Mouse (Mus musculus) small intestine, adult 2 months (tissue): ENCODE results near the gene Glis3. TPM values are rescaled to one million over a fixed set of nuclear protein-coding genes. Genes with fewer than 3 reads are reported as not detected.

Experiments used
- H3K27ac ChIP-seq: fragments of 200-500 bp; 2 replicates; pipeline ENCODE4 v1.5.1; 2012; ENCODE audit warnings: low read depth, low read length, control low read depth, inconsistent platforms; ENCODE audit not compliant: insufficient read depth
- H3K27me3 ChIP-seq: fragments of 200-500 bp; 2 replicates; pipeline ENCODE4 v1.6.1; 2012; ENCODE audit warnings: mild to moderate bottlenecking, moderate library complexity, low read length, inconsistent platforms; ENCODE audit not compliant: control insufficient read depth, insufficient read depth
- H3K36me3 ChIP-seq: fragments of 200-500 bp; 2 replicates; pipeline ENCODE4 v1.6.1; 2012; ENCODE audit warnings: mild to moderate bottlenecking, low read length, control low read depth, inconsistent platforms; ENCODE audit not compliant: control insufficient read depth, insufficient read depth
- H3K4me1 ChIP-seq: fragments of 200-500 bp; 2 replicates; pipeline ENCODE4 v1.6.1; 2012; ENCODE audit warnings: low read length, inconsistent platforms, mixed read lengths; ENCODE audit not compliant: control insufficient read depth, insufficient read depth, insufficient read length
- H3K4me3 ChIP-seq: fragments of 200-500 bp; 2 replicates; pipeline ENCODE4 v1.5.1; 2012; ENCODE audit warnings: low read depth, mild to moderate bottlenecking, control low read depth, inconsistent platforms, low read length, moderate library complexity
- CTCF ChIP-seq: fragments of 200-500 bp; IDR thresholded peaks from 2 replicates; pipeline ENCODE4 v1.5.1; 2012; ENCODE audit warnings: low read depth, mild to moderate bottlenecking, control low read depth, inconsistent platforms, low read length, moderate library complexity, mixed read lengths; ENCODE audit not compliant: insufficient replicate concordance, insufficient read length; ENCODE audit errors: extremely low read depth
- POLR2A ChIP-seq: fragments of 200-500 bp; IDR thresholded peaks from 2 replicates; pipeline ENCODE4 v1.6.1; 2012; ENCODE audit warnings: low read depth, mild to moderate bottlenecking, control low read depth, inconsistent platforms, low read length, moderate library complexity
- WGBS: fragments of 180-500 bp; shearing (Covaris S2); methylation state at CpG from one replicate; pipeline ENCODE4 v1.1.7; 2018; 5-methylcytosine and 5-hydroxymethylcytosine counted together
- polyA plus RNA-seq: library from polyadenylated mRNA; depleted of rRNA; stranded (reverse); fragments of >200 nt; gene quantifications from 2 replicates; pipeline ENCODE4 v1.2.3, GENCODE M21; 2012

The Glis3 gene
- polyA plus RNA-seq, 1 experiment, result 1.6 TPM

DNA sequence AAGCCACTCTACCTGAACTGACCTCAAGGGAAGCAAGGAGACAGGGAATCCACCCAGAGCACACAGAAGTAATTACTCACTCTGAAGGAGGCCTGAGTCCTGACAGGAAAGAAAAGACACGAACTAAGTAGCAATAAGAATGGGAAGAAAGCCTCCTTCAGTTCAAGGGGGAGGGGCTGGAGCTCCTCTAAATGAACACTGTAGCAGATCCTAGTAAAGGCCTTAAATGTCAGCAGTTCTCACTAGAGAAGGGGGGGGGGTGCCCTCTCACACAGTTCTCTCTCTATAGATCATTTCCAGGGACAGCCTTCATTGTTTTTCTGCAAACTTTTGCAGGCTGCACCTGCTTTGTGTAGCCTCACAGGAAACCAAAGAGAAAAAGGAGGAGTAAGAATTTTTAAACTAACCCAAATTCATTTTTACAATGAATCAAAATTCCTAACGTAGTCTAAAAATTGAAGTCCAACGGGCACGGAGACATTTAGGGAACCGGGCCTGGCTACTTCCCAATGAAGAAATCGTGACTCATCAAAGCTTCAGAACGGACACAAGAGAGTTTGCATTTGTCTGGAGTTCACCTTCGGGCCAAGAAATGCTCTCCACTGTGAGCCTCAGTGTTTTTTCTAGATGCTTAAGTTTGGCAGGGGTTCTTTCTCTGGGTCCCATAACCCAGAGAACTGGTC lies 2.7 kb downstream of the Glis3 start:
- H3K4me1 ChIP-seq, result peaks cover 8% of the 10 kb centered on the region
- WGBS, result 56% methylated on average over 8 of the region's 8 CpGs
- TF ChIP-seq POLR2A (no peak), CTCF (no peak)
- H3K27ac ChIP-seq, result no peak overlapping the region
- H3K36me3 ChIP-seq, result no peaks in the 10 kb centered on the region
- peaks cover 15% of the 10 kb centered on the region for H3K27me3 ChIP-seq
- no peak overlapping the region for H3K4me3 ChIP-seq

DNA sequence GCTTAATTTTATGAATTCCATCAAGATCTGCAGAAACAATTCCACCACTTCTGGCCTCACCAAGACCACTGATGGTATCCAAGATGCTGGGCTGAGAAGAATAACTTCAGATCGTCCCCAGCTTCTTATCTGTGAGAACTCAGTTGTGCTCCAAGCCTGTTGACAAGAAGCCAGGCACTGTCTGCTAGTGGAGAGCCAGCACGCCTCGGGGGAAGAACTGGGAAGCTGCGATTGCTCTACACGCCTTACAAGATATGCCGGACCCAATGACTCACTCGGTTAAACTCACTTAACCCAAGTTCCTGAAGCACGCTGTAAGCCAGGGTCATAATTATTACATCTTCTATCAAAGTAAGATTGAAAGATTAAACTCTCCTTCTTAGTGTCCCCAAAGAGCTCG lies 16.1 kb downstream of the Glis3 start:
- TF ChIP-seq POLR2A (no peak), CTCF (no peak)
- no peak overlapping the region for H3K4me3 ChIP-seq
- 41% methylated on average over 9 of the region's 9 CpGs for WGBS
- no peaks in the 10 kb centered on the region for H3K27me3 ChIP-seq
- H3K4me1 ChIP-seq, result no peaks in the 10 kb centered on the region
- H3K36me3 ChIP-seq, result no peaks in the 10 kb centered on the region
- H3K27ac ChIP-seq, result no peak overlapping the region

DNA sequence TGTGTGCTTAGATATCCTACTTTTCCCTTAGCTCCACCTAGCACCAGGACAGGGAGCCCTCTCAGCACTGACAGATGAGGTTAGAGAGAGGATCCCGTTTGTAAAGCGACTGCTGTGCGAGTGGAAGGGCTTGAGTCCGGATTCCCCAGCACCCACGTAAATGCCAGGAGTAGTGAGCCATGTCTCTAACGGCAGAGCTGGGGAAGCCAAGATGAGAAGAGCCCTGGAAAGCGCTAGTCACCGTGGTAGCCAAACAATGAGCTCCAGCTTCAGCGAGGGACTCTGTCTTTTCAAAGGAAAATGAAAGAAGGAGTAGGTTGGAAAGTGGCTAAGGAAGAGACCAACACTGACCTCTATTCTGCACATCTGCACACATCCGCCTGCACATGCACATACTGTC lies 16.7 kb downstream of the Glis3 start:
- WGBS, result 70% methylated on average over 10 of the region's 10 CpGs
- Histone ChIP-seq H3K27me3 (no peaks in the 10 kb centered on the region), H3K4me3 (no peak overlapping the region), H3K36me3 (no peaks in the 10 kb centered on the region), H3K4me1 (no peaks in the 10 kb centered on the region), H3K27ac (no peak overlapping the region)
- no peak for TF ChIP-seq POLR2A
- no peak for TF ChIP-seq CTCF

DNA sequence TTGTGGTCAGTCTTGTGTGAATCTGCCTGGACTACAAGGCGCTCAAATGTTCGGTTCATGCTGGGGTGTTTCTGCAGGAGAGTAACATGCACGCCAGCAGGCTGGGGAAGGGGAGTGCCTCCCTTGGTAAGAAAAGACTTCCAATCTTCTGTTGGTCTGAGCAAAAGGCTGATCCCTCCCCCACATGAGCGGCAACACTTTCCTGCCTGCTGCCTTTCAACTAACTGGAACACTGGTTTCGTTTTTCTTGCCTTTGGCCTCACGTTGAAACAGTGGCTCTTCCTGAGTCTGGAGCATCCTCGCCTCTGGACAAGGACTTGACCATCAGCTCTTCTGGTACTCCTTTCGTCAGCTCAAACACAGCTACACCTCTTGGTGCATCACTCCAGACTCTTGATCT lies 17.4 kb downstream of the Glis3 start:
- no peak overlapping the region for H3K4me3 ChIP-seq
- no peak overlapping the region for H3K27ac ChIP-seq
- no peak for TF ChIP-seq POLR2A
- TF ChIP-seq CTCF, result no peak
- no peaks in the 10 kb centered on the region for H3K36me3 ChIP-seq
- H3K4me1 ChIP-seq, result no peaks in the 10 kb centered on the region
- H3K27me3 ChIP-seq, result no peaks in the 10 kb centered on the region
- 75% methylated on average over 8 of the region's 8 CpGs for WGBS

DNA sequence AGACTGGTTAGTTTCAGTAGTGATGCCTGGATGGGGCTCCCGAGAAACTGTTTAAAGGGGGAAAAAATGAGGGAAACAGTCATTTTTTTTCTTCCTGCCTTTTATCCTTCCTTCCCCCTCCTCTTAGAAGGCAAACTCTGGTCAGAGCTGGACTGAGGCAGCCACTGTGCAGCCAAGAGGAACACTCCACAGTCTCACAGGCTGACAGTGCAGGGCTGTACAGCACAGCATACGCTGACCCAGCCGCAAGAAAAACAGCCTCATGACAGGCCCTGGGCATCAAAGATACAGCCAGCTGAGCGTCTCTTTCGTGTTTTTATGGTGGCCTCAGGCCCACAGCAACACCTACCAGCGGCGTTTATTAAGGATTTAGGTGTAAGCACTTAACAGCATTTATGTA lies 19.0 kb downstream of the Glis3 start:
- Histone ChIP-seq H3K4me3 (no peak overlapping the region), H3K27me3 (no peaks in the 10 kb centered on the region), H3K27ac (no peak overlapping the region), H3K4me1 (no peaks in the 10 kb centered on the region), H3K36me3 (no peaks in the 10 kb centered on the region)
- no peak for TF ChIP-seq POLR2A
- TF ChIP-seq CTCF, result no peak
- WGBS, result 89% methylated on average over 7 of the region's 7 CpGs

DNA sequence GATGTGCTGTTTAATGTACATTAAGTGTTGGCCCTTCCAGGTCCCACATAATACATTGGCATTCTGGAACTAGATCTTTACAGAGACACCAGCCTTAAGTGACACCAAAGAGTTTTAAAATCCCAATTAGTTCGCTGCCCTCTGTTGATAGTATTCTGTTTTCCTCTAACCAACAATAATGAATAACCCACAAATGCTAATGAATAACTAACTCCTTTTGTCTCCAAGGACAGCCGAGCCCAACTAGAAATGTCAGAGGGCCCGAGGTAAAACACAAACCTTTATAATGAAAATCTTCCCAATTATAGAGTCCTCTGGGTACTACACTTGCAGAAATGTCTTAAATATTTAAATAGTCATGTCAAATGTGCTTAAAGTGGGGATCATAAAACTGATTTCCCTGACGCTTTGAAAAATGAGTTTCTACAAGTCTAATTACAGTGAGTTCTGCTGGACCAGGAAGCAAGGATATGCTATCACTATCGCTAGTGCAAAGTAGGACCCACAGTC lies 22.1 kb downstream of the Glis3 start:
- TF ChIP-seq CTCF, result no peak
- no peak for TF ChIP-seq POLR2A
- H3K27me3 ChIP-seq, result no peaks in the 10 kb centered on the region
- no peaks in the 10 kb centered on the region for H3K36me3 ChIP-seq
- H3K27ac ChIP-seq, result no peak overlapping the region
- H3K4me3 ChIP-seq, result no peak overlapping the region
- WGBS, result 40% methylated on average over 5 of the region's 5 CpGs
- H3K4me1 ChIP-seq, result no peaks in the 10 kb centered on the region

DNA sequence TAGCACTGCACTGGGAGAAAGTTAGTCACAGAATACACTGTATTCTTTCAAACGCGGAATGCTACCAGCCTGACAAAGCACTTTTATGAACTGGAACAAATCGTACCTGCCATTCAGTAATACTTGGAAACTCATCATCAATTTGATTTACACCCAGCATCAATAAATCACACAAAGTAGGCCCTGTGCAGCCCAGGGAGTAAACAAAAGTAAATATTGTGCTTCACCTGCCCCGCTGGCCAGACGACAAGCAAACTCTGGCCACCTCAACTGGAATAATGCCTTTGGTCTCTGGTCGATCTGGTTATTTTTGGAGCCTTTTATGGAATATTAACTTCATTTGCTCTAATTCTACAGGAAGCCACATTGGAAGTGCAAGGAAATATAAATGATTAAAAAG lies 23.0 kb downstream of the Glis3 start:
- 58% methylated on average over 6 of the region's 6 CpGs for WGBS
- Histone ChIP-seq H3K4me3 (no peak overlapping the region), H3K36me3 (no peaks in the 10 kb centered on the region), H3K27me3 (no peaks in the 10 kb centered on the region), H3K4me1 (no peaks in the 10 kb centered on the region), H3K27ac (no peak overlapping the region)
- TF ChIP-seq POLR2A, result no peak
- no peak for TF ChIP-seq CTCF
